Mouse (Mus musculus): ENCODE data around the gene Daam2. TPM values are rescaled to one million over a fixed set of nuclear protein-coding genes. Genes with fewer than 3 reads are reported as not detected.

The Daam2 gene
- polyA plus RNA-seq, 1 experiment from 2014 or later = 7.0 TPM

GRCm38 (mm10) chr17:49484435-49484834 is 79.7 kb downstream of the Daam2 start:
- WGBS = 85% methylated on average over 3 of the region's 3 CpGs
- H3K27me3 ChIP-seq (ENCODE audit: control insufficient read depth, insufficient read depth, low read length) = no peaks in the 10 kb centered on the region
- peaks cover 4% of the 10 kb centered on the region for H3K36me3 ChIP-seq (ENCODE audit: control insufficient read depth, insufficient read depth, low read length)
- H3K4me3 ChIP-seq (replicated peaks; ENCODE audit: low read length) = no peak overlapping the region
- H3K4me1 ChIP-seq (ENCODE audit: control insufficient read depth, insufficient read depth, low read length) = no peaks in the 10 kb centered on the region
- no peak overlapping the region for H3K4me2 ChIP-seq (ENCODE audit: low read depth, low read length)
- ATAC-seq (ENCODE audit: insufficient read depth, low FRiP score) = no peak
- H3K9me3 ChIP-seq (replicated peaks; ENCODE audit: control insufficient read depth, low read length) = no peaks in the 10 kb centered on the region
- no peak overlapping the region for H3K27ac ChIP-seq (ENCODE audit: low read length)
- no peak overlapping the region for H3K9ac ChIP-seq (ENCODE audit: low read length)

GRCm38 (mm10) chr17:49481876-49482275 is 82.3 kb downstream of the Daam2 start:
- no peak for ATAC-seq (ENCODE audit: insufficient read depth, low FRiP score)
- Histone ChIP-seq H3K4me1 (ENCODE audit: control insufficient read depth, insufficient read depth, low read length) (no peaks in the 10 kb centered on the region), H3K27ac (ENCODE audit: low read length) (no peak overlapping the region), H3K4me2 (ENCODE audit: low read depth, low read length) (no peak overlapping the region), H3K27me3 (ENCODE audit: control insufficient read depth, insufficient read depth, low read length) (no peaks in the 10 kb centered on the region), H3K36me3 (ENCODE audit: control insufficient read depth, insufficient read depth, low read length) (peaks cover 4% of the 10 kb centered on the region), H3K4me3 (replicated peaks; ENCODE audit: low read length) (no peak overlapping the region), H3K9ac (ENCODE audit: low read length) (no peak overlapping the region), H3K9me3 (replicated peaks; ENCODE audit: control insufficient read depth, low read length) (no peaks in the 10 kb centered on the region)
- 67% methylated on average over 3 of the region's 3 CpGs for WGBS

GRCm38 (mm10) chr17:49477370-49477769 is 86.8 kb downstream of the Daam2 start:
- 61% methylated on average over 4 of the region's 4 CpGs for whole genome bisulfite sequencing
- H3K4me1 ChIP-seq (ENCODE audit: control insufficient read depth, insufficient read depth, low read length) = no peaks in the 10 kb centered on the region
- H3K9ac ChIP-seq (ENCODE audit: low read length) = no peak overlapping the region
- peaks cover 4% of the 10 kb centered on the region; the same call in 1 of the 2 replicates for H3K36me3 ChIP-seq (ENCODE audit: control insufficient read depth, insufficient read depth, low read length)
- no peaks in the 10 kb centered on the region for H3K9me3 ChIP-seq (replicated peaks; ENCODE audit: control insufficient read depth, low read length)
- no peak overlapping the region for H3K4me2 ChIP-seq (ENCODE audit: low read depth, low read length)
- ATAC-seq (ENCODE audit: insufficient read depth, low FRiP score) = no peak
- H3K4me3 ChIP-seq (replicated peaks; ENCODE audit: low read length) = no peak overlapping the region
- no peaks in the 10 kb centered on the region for H3K27me3 ChIP-seq (ENCODE audit: control insufficient read depth, insufficient read depth, low read length)
- H3K27ac ChIP-seq (ENCODE audit: low read length) = no peak overlapping the region

GRCm38 (mm10) chr17:49475174-49475573 is 89.0 kb downstream of the Daam2 start:
- Histone ChIP-seq H3K27ac (ENCODE audit: low read length) (no peak overlapping the region), H3K4me3 (replicated peaks; ENCODE audit: low read length) (no peak overlapping the region), H3K4me1 (ENCODE audit: control insufficient read depth, insufficient read depth, low read length) (no peaks in the 10 kb centered on the region), H3K4me2 (ENCODE audit: low read depth, low read length) (no peak overlapping the region), H3K9ac (ENCODE audit: low read length) (no peak overlapping the region), H3K36me3 (ENCODE audit: control insufficient read depth, insufficient read depth, low read length) (peaks cover 4% of the 10 kb centered on the region; the same call in 1 of the 2 replicates), H3K9me3 (replicated peaks; ENCODE audit: control insufficient read depth, low read length) (no peaks in the 10 kb centered on the region), H3K27me3 (ENCODE audit: control insufficient read depth, insufficient read depth, low read length) (no peaks in the 10 kb centered on the region)
- WGBS = 85% methylated on average over 1 of the region's 1 CpGs
- no peak for ATAC-seq (ENCODE audit: insufficient read depth, low FRiP score)

GRCm38 (mm10) chr17:49474051-49474450 is 90.1 kb downstream of the Daam2 start:
- no peak overlapping the region for H3K27ac ChIP-seq (ENCODE audit: low read length)
- H3K9ac ChIP-seq (ENCODE audit: low read length) = no peak overlapping the region
- no peaks in the 10 kb centered on the region for H3K9me3 ChIP-seq (replicated peaks; ENCODE audit: control insufficient read depth, low read length)
- no peak for ATAC-seq (ENCODE audit: insufficient read depth, low FRiP score)
- no peaks in the 10 kb centered on the region for H3K4me1 ChIP-seq (ENCODE audit: control insufficient read depth, insufficient read depth, low read length)
- no peak overlapping the region for H3K4me3 ChIP-seq (replicated peaks; ENCODE audit: low read length)
- no peaks in the 10 kb centered on the region for H3K27me3 ChIP-seq (ENCODE audit: control insufficient read depth, insufficient read depth, low read length)
- 92% methylated on average over 4 of the region's 4 CpGs for WGBS
- H3K4me2 ChIP-seq (ENCODE audit: low read depth, low read length) = no peak overlapping the region
- peaks cover 4% of the 10 kb centered on the region; the same call in 1 of the 2 replicates for H3K36me3 ChIP-seq (ENCODE audit: control insufficient read depth, insufficient read depth, low read length)

- Histone ChIP-seq H3K9ac (ENCODE audit: low read length) (no peak overlapping the region), H3K27me3 (ENCODE audit: control insufficient read depth, insufficient read depth, low read length) (no peaks in the 10 kb centered on the region), H3K4me2 (ENCODE audit: low read depth, low read length) (no peak overlapping the region), H3K4me1 (ENCODE audit: control insufficient read depth, insufficient read depth, low read length) (no peaks in the 10 kb centered on the region), H3K27ac (ENCODE audit: low read length) (no peak overlapping the region), H3K36me3 (ENCODE audit: control insufficient read depth, insufficient read depth, low read length) (peaks cover 4% of the 10 kb centered on the region; the same call in 1 of the 2 replicates), H3K4me3 (replicated peaks; ENCODE audit: low read length) (no peak overlapping the region), H3K9me3 (replicated peaks; ENCODE audit: control insufficient read depth, low read length) (no peaks in the 10 kb centered on the region)
- peak; percentile 64; the same call in 1 of the 2 replicates for ATAC-seq (ENCODE audit: insufficient read depth, low FRiP score)
- WGBS = 58% methylated on average over 8 of the region's 8 CpGs
Observed at GRCm38 (mm10) chr17:49472626-49473025, 91.5 kb downstream of the Daam2 start.

GRCm38 (mm10) chr17:49468223-49468622 is 95.9 kb downstream of the Daam2 start:
- 32% methylated on average over 4 of the region's 4 CpGs for whole genome bisulfite sequencing
- H3K27ac ChIP-seq (ENCODE audit: low read length) = no peak overlapping the region
- no peaks in the 10 kb centered on the region for H3K27me3 ChIP-seq (ENCODE audit: control insufficient read depth, insufficient read depth, low read length)
- no peak overlapping the region for H3K9ac ChIP-seq (ENCODE audit: low read length)
- H3K4me2 ChIP-seq (ENCODE audit: low read depth, low read length) = no peak overlapping the region
- H3K9me3 ChIP-seq (replicated peaks; ENCODE audit: control insufficient read depth, low read length) = no peaks in the 10 kb centered on the region
- H3K4me1 ChIP-seq (ENCODE audit: control insufficient read depth, insufficient read depth, low read length) = no peaks in the 10 kb centered on the region
- peaks cover 4% of the 10 kb centered on the region; the same call in 1 of the 2 replicates for H3K36me3 ChIP-seq (ENCODE audit: control insufficient read depth, insufficient read depth, low read length)
- H3K4me3 ChIP-seq (replicated peaks; ENCODE audit: low read length) = no peak overlapping the region
- ATAC-seq (ENCODE audit: insufficient read depth, low FRiP score) = no peak

GRCm38 (mm10) chr17:49464884-49465283 is 99.3 kb downstream of the Daam2 start:
- Histone ChIP-seq H3K9me3 (replicated peaks; ENCODE audit: control insufficient read depth, low read length) (no peaks in the 10 kb centered on the region), H3K9ac (ENCODE audit: low read length) (no peak overlapping the region), H3K36me3 (ENCODE audit: control insufficient read depth, insufficient read depth, low read length) (no peaks in the 10 kb centered on the region), H3K4me2 (ENCODE audit: low read depth, low read length) (no peak overlapping the region), H3K27ac (ENCODE audit: low read length) (no peak overlapping the region), H3K4me3 (replicated peaks; ENCODE audit: low read length) (no peak overlapping the region), H3K4me1 (ENCODE audit: control insufficient read depth, insufficient read depth, low read length) (no peaks in the 10 kb centered on the region), H3K27me3 (ENCODE audit: control insufficient read depth, insufficient read depth, low read length) (no peaks in the 10 kb centered on the region)
- no peak for ATAC-seq (ENCODE audit: insufficient read depth, low FRiP score)
- 87% methylated on average over 3 of the region's 3 CpGs for WGBS

- H3K36me3 ChIP-seq (ENCODE audit: control insufficient read depth, insufficient read depth, low read length) = peaks cover 12% of the 10 kb centered on the region
- H3K4me1 ChIP-seq (ENCODE audit: control insufficient read depth, insufficient read depth, low read length) = no peaks in the 10 kb centered on the region
- H3K4me2 ChIP-seq (ENCODE audit: low read depth, low read length) = no peak overlapping the region
- H3K27me3 ChIP-seq (ENCODE audit: control insufficient read depth, insufficient read depth, low read length) = no peaks in the 10 kb centered on the region
- H3K9me3 ChIP-seq (replicated peaks; ENCODE audit: control insufficient read depth, low read length) = no peaks in the 10 kb centered on the region
- no peak overlapping the region for H3K4me3 ChIP-seq (replicated peaks; ENCODE audit: low read length)
- 91% methylated on average over 18 of the region's 18 CpGs for WGBS
- no peak overlapping the region for H3K9ac ChIP-seq (ENCODE audit: low read length)
- ATAC-seq (ENCODE audit: insufficient read depth, low FRiP score) = no peak
- H3K27ac ChIP-seq (ENCODE audit: low read length) = no peak overlapping the region
Observed at GRCm38 (mm10) chr17:49458386-49458785, 105.8 kb downstream of the Daam2 start.

GRCm38 (mm10) chr17:49457833-49458232 is 106.3 kb downstream of the Daam2 start:
- WGBS = 88% methylated on average over 3 of the region's 3 CpGs
- no peaks in the 10 kb centered on the region for H3K4me1 ChIP-seq (ENCODE audit: control insufficient read depth, insufficient read depth, low read length)
- H3K36me3 ChIP-seq (ENCODE audit: control insufficient read depth, insufficient read depth, low read length) = peaks cover 12% of the 10 kb centered on the region
- H3K9ac ChIP-seq (ENCODE audit: low read length) = no peak overlapping the region
- H3K9me3 ChIP-seq (replicated peaks; ENCODE audit: control insufficient read depth, low read length) = no peaks in the 10 kb centered on the region
- ATAC-seq (ENCODE audit: insufficient read depth, low FRiP score) = no peak
- H3K27ac ChIP-seq (ENCODE audit: low read length) = no peak overlapping the region
- no peak overlapping the region for H3K4me3 ChIP-seq (replicated peaks; ENCODE audit: low read length)
- no peak overlapping the region for H3K4me2 ChIP-seq (ENCODE audit: low read depth, low read length)
- H3K27me3 ChIP-seq (ENCODE audit: control insufficient read depth, insufficient read depth, low read length) = no peaks in the 10 kb centered on the region
